Mouse (Mus musculus) cerebellum, adult 2 months (tissue): ENCODE measurements at regions not wholly inside any gene's neighbourhood (a gene's known extent, or its start where the extent isn't known, plus 50 kb on each side); places are given as distances from the start of the nearest gene placed in this dataset.

Source experiments
- DNase-seq, 2 experiments: peaks; one replicate each; pipeline ENCODE4 v3.0.0; 2021
- H3K27ac ChIP-seq: fragments of 200-500 bp; 2 replicates; pipeline ENCODE4 v1.5.1; 2012; ENCODE audit warnings: low read length, control low read depth, inconsistent platforms; ENCODE audit not compliant: insufficient read depth
- H3K27me3 ChIP-seq: fragments of 200-500 bp; 2 replicates; pipeline ENCODE4 v1.6.1; 2012; ENCODE audit warnings: inconsistent platforms, mild to moderate bottlenecking, low read length, moderate library complexity; ENCODE audit not compliant: control insufficient read depth, insufficient read depth
- H3K4me1 ChIP-seq: fragments of 200-500 bp; 2 replicates; pipeline ENCODE4 v1.6.1; 2011; ENCODE audit warnings: low read length; ENCODE audit not compliant: control insufficient read depth, insufficient read depth
- H3K4me3 ChIP-seq: fragments of 200-500 bp; replicated peaks from 2 replicates; pipeline ENCODE3; 2011; ENCODE audit warnings: mild to moderate bottlenecking, low read depth, low read length, control low read depth; ENCODE audit not compliant: insufficient read depth
- CTCF ChIP-seq: fragments of 200-500 bp; IDR thresholded peaks from 2 replicates; pipeline ENCODE4 v1.5.1; 2011; ENCODE audit warnings: low read depth, mild to moderate bottlenecking, control low read depth, low read length, moderate library complexity, borderline replicate concordance; ENCODE audit not compliant: insufficient read depth
- POLR2A ChIP-seq: fragments of 200-500 bp; IDR thresholded peaks from 2 replicates; pipeline ENCODE4 v1.6.1; 2011; ENCODE audit warnings: low read length, control low read depth, borderline replicate concordance; ENCODE audit not compliant: insufficient read depth
- WGBS: fragments of 180-500 bp; shearing (Covaris S2); methylation state at CpG from one replicate; pipeline ENCODE4 v1.1.7; 2018; 5-methylcytosine and 5-hydroxymethylcytosine counted together

- H3K27ac ChIP-seq: no peak overlapping the region
- H3K4me1 ChIP-seq: no peaks in the 10 kb centered on the region
- no peak for DNase-seq
- H3K4me3 ChIP-seq: no peak overlapping the region
- WGBS: 38% methylated on average over 2 of the region's 2 CpGs
- H3K27me3 ChIP-seq: no peaks in the 10 kb centered on the region
- no peak for TF ChIP-seq POLR2A
- no peak for TF ChIP-seq CTCF
Observed at GRCm38 (mm10) chr16:21274012-21274528, 69.5 kb downstream of the Ephb3 start.

GRCm38 (mm10) chr16:21277789-21278342 lies 73.3 kb downstream of the Ephb3 start:
- no peak for DNase-seq
- no peaks in the 10 kb centered on the region for H3K27me3 ChIP-seq
- H3K27ac ChIP-seq: no peak overlapping the region
- no peak overlapping the region for H3K4me3 ChIP-seq
- H3K4me1 ChIP-seq: no peaks in the 10 kb centered on the region
- TF ChIP-seq POLR2A: no peak
- TF ChIP-seq CTCF: no peak
- WGBS: 79% methylated on average over 11 of the region's 11 CpGs

- WGBS: 98% methylated on average over 7 of the region's 7 CpGs
- Histone ChIP-seq H3K4me3 (no peak overlapping the region), H3K27me3 (no peaks in the 10 kb centered on the region), H3K27ac (no peak overlapping the region), H3K4me1 (no peaks in the 10 kb centered on the region)
- no peak for DNase-seq
- TF ChIP-seq POLR2A: no peak
- no peak for TF ChIP-seq CTCF
Observed at GRCm38 (mm10) chr16:21278387-21278786, 73.8 kb downstream of the Ephb3 start.

- WGBS: 96% methylated on average over 4 of the region's 4 CpGs
Observed at GRCm38 (mm10) chr16:21280200-21280627, 75.7 kb downstream of the Ephb3 start.

GRCm38 (mm10) chr16:21281958-21282730 lies 77.6 kb downstream of the Ephb3 start:
- no peak overlapping the region for H3K27ac ChIP-seq
- no peaks in the 10 kb centered on the region for H3K4me1 ChIP-seq
- TF ChIP-seq CTCF (no peak), POLR2A (no peak)
- no peak for DNase-seq
- H3K27me3 ChIP-seq: no peaks in the 10 kb centered on the region
- 22% methylated on average over 19 of the region's 20 CpGs for WGBS
- no peak overlapping the region for H3K4me3 ChIP-seq

More at GRCm38 (mm10) chr16:21280200-21280627, 75.7 kb downstream of the Ephb3 start:
- Histone ChIP-seq H3K27me3 (no peaks in the 10 kb centered on the region), H3K4me3 (no peak overlapping the region), H3K27ac (no peak overlapping the region), H3K4me1 (no peaks in the 10 kb centered on the region)
- DNase-seq: no peak
- no peak for TF ChIP-seq CTCF

GRCm38 (mm10) chr16:21286099-21286498 lies 81.5 kb downstream of the Ephb3 start:
- no peaks in the 10 kb centered on the region for H3K4me1 ChIP-seq
- TF ChIP-seq CTCF (no peak), POLR2A (no peak)
- H3K27me3 ChIP-seq: no peaks in the 10 kb centered on the region
- no peak for DNase-seq
- no peak overlapping the region for H3K4me3 ChIP-seq
- 31% methylated on average over 4 of the region's 4 CpGs for WGBS
- no peak overlapping the region for H3K27ac ChIP-seq

GRCm38 (mm10) chr16:21289528-21289927 lies 85.0 kb downstream of the Ephb3 start:
- H3K27ac ChIP-seq: no peak overlapping the region
- H3K4me3 ChIP-seq: no peak overlapping the region
- no peak for TF ChIP-seq CTCF
- no peak for TF ChIP-seq POLR2A
- no peak for DNase-seq
- no peaks in the 10 kb centered on the region for H3K27me3 ChIP-seq
- H3K4me1 ChIP-seq: no peaks in the 10 kb centered on the region
- WGBS: 38% methylated on average over 7 of the region's 7 CpGs

GRCm38 (mm10) chr16:21293010-21293409 lies 88.5 kb downstream of the Ephb3 start:
- no peaks in the 10 kb centered on the region for H3K4me1 ChIP-seq
- 59% methylated on average over 11 of the region's 11 CpGs for WGBS
- no peak overlapping the region for H3K4me3 ChIP-seq
- H3K27me3 ChIP-seq: no peaks in the 10 kb centered on the region
- no peak for DNase-seq
- TF ChIP-seq POLR2A (no peak), CTCF (no peak)
- no peak overlapping the region for H3K27ac ChIP-seq

GRCm38 (mm10) chr16:21293569-21293968 lies 89.0 kb downstream of the Ephb3 start:
- 81% methylated on average over 3 of the region's 3 CpGs for WGBS
- Histone ChIP-seq H3K4me1 (no peaks in the 10 kb centered on the region), H3K27ac (no peak overlapping the region), H3K27me3 (no peaks in the 10 kb centered on the region), H3K4me3 (no peak overlapping the region)
- no peak for DNase-seq
- TF ChIP-seq CTCF (no peak), POLR2A (no peak)
